Mouse (Mus musculus): Measurements from ENCODE around the gene Gcgr.

DNA sequence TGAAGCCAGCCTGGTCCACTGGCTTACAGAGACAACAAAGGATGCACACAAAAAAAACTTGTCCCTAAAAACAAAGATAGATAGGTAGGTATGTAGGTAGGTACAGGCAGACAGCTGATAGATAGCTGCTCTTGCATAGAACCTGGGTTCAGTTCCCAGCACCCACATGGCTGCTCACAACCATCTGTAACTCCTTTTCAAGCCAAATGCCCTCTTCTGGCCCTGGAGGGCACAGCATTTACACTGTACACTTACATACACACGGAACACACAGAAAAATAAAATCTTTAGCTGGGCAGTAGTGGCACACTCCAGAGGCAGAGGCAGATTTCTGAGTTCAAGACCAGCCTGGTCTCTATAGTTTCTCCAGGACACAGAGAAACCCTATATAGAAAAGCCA is 53.4 kb downstream of the Gcgr start:
- TF ChIP-seq HCFC1 (IDR thresholded peaks at IDR 0.05; ENCODE audit: borderline replicate concordance, insufficient read depth, low read length): no peak
- no peak for TF ChIP-seq CHD2 (IDR thresholded peaks at IDR 0.05; ENCODE audit: low read depth, low read length)
- no peak for TF ChIP-seq MAFK (IDR thresholded peaks at IDR 0.05; ENCODE audit: insufficient read depth, low read depth, low read length)
- TF ChIP-seq ZC3H11A (IDR thresholded peaks at IDR 0.05; ENCODE audit: borderline replicate concordance, low read depth, low read length): no peak
